Mouse (Mus musculus): ENCODE measurements at regions not wholly inside any gene's neighbourhood (a gene's known extent, or its start where the extent isn't known, plus 50 kb on each side); places are given as distances from the start of the nearest gene placed in this dataset. TPM values are rescaled to one million over a fixed set of nuclear protein-coding genes. Genes with fewer than 3 reads are reported as not detected.

GRCm38 (mm10) chr10:37206986-37207385, 68.3 kb upstream of the Marcks start:
- no peaks in the 10 kb centered on the region for H3K9me3 ChIP-seq
- WGBS: 89% methylated on average over 1 of the region's 1 CpGs

DNA sequence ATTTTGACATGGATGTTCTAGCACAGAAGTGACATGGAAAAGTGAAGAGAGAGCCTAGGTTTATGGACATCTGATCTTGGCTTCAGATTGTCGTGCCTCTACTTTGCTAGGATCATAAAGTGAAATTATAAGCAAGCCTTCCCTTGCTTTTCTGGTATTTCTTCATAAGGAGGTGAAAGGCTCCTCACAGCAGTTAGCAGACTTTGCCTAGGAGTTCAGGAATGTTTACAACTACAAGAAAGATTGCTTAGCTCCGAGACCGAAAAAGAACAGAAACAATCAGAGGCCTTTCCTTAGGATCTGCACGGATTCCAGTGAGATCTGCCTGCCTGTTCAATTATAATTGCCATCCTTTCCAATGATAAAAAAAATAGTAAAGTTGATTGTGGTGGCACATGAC, 67.8 kb upstream of the Marcks start:
- H3K36me3 ChIP-seq: no peaks in the 10 kb centered on the region
- no peak for ATAC-seq (ENCODE audit: low FRiP score, low read depth)
- no peaks in the 10 kb centered on the region for H3K9me3 ChIP-seq
- no peak overlapping the region for H3K4me3 ChIP-seq
- H3K27ac ChIP-seq (replicated peaks): no peak overlapping the region
- 79% methylated on average over 4 of the region's 4 CpGs for WGBS
- no peak overlapping the region for H3K9ac ChIP-seq
- no peaks in the 10 kb centered on the region for H3K27me3 ChIP-seq
- H3K4me1 ChIP-seq (replicated peaks): no peaks in the 10 kb centered on the region
- no peak overlapping the region for H3K4me2 ChIP-seq

More at GRCm38 (mm10) chr10:37206986-37207385, 68.3 kb upstream of the Marcks start:
- H3K4me2 ChIP-seq: no peak overlapping the region
- no peak overlapping the region for H3K4me3 ChIP-seq
- H3K9ac ChIP-seq: no peak overlapping the region
- no peak overlapping the region for H3K27ac ChIP-seq (replicated peaks)
- H3K36me3 ChIP-seq: no peaks in the 10 kb centered on the region
- H3K4me1 ChIP-seq (replicated peaks): no peaks in the 10 kb centered on the region
- no peaks in the 10 kb centered on the region for H3K27me3 ChIP-seq
- no peak for ATAC-seq (ENCODE audit: low FRiP score, low read depth)

GRCm38 (mm10) chr10:37203709-37204108, 65.0 kb upstream of the Marcks start:
- Histone ChIP-seq H3K4me2 (no peak overlapping the region), H3K27ac (replicated peaks) (no peak overlapping the region), H3K4me1 (replicated peaks) (no peaks in the 10 kb centered on the region), H3K9me3 (no peaks in the 10 kb centered on the region), H3K4me3 (no peak overlapping the region), H3K27me3 (no peaks in the 10 kb centered on the region), H3K9ac (no peak overlapping the region), H3K36me3 (no peaks in the 10 kb centered on the region)
- WGBS: 95% methylated on average over 1 of the region's 1 CpGs
- ATAC-seq (ENCODE audit: low FRiP score, low read depth): no peak

DNA sequence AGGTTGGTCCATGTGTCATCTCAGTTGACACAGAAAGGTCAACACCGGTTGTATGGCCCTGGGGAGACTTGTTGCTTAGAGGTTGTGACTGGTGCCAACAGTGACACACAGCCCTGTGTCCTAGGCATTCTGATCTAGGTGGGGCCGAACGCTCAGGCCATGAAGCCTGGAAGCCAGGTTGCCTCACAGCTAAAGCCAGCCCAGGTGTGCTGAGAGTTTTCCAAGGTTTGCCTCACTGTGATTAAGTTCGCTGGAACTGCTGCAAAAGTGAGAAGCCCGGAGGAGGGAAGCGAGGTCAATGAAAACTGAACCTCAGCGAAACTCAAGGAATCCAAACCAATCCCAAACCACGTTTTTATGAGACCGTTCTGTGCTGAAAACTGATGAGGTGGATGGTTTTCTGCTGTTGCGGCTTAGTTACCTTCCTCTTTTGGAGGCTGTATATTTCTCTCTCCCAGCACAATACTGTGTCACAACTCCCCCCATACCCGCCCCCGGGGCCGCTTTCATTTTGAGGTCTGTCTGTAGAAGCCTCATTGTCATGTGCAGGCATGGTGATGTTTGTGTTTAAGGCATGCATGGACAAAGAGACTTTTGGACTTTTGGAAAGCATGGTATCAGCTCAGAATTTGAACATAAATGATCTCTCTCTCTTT, 56.2 kb upstream of the Marcks start:
- no peak for ATAC-seq (ENCODE audit: low FRiP score, low read depth)
- Histone ChIP-seq H3K4me3 (no peak overlapping the region), H3K4me1 (replicated peaks) (no peaks in the 10 kb centered on the region), H3K9me3 (no peaks in the 10 kb centered on the region), H3K4me2 (no peak overlapping the region), H3K27me3 (no peaks in the 10 kb centered on the region), H3K9ac (no peak overlapping the region), H3K36me3 (no peaks in the 10 kb centered on the region), H3K27ac (replicated peaks) (no peak overlapping the region)
- 94% methylated on average over 13 of the region's 13 CpGs for WGBS

DNA sequence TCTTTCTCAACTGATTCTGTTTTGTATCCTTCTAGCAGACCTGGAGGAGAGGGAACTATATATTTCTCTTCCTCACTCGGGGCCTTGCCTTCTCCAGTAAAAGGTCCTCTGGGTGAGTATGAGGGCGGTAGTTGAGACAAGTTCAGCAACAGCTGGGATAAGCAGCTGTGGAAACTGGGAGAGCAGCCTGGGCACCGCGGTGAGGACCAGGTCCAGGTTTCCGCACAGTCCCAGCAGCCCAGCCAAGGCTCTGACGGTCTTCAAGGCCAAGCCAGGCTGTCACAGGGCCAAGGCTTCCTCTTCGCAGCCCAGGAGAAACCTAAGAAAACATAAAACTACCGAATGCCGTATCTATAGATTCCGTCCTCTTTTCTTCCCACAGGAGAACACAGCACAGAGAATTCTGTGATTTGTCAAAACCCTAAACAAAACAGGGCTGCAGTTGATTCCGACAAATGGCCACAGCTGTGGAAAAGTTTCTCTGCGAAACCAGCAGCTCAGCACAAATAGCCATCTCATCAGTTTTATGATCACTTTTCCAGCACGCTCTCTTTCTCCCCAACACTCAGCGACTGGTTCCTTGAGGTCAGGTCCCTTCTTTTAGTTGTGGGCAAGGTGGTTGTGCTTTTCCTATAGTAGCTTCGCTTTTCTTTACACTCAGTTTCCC, 55.5 kb upstream of the Marcks start:
- Histone ChIP-seq H3K4me2 (no peak overlapping the region), H3K27ac (replicated peaks) (no peak overlapping the region), H3K9ac (no peak overlapping the region), H3K4me3 (no peak overlapping the region), H3K9me3 (no peaks in the 10 kb centered on the region), H3K27me3 (no peaks in the 10 kb centered on the region), H3K4me1 (replicated peaks) (no peaks in the 10 kb centered on the region), H3K36me3 (no peaks in the 10 kb centered on the region)
- no peak for ATAC-seq (ENCODE audit: low FRiP score, low read depth)
- 84% methylated on average over 15 of the region's 15 CpGs for WGBS

DNA sequence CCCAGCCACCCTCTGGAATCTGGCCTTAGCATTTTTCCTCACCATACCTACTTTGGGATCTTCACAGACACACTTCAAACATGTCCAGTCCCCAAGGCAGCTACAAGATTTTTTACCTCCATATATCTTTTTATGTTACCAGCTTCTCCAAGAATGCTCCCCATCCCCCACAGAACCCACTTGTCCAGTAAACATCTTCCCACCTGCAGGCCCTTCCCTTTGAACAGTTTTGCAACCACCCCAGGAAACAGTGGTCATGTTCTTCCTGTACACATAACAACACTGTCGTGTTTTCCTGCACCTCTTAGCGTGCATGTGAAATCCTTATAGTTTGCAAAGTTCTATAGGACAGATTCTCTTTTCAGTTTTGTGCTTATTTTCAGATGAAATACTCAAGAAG, 53.9 kb upstream of the Marcks start:
- ATAC-seq (ENCODE audit: low FRiP score, low read depth): no peak
- Histone ChIP-seq H3K36me3 (no peaks in the 10 kb centered on the region), H3K9me3 (no peaks in the 10 kb centered on the region), H3K4me1 (replicated peaks) (no peaks in the 10 kb centered on the region), H3K27me3 (no peaks in the 10 kb centered on the region), H3K4me3 (no peak overlapping the region), H3K27ac (replicated peaks) (no peak overlapping the region), H3K9ac (no peak overlapping the region), H3K4me2 (no peak overlapping the region)
- 91% methylated on average over 2 of the region's 2 CpGs for WGBS

DNA sequence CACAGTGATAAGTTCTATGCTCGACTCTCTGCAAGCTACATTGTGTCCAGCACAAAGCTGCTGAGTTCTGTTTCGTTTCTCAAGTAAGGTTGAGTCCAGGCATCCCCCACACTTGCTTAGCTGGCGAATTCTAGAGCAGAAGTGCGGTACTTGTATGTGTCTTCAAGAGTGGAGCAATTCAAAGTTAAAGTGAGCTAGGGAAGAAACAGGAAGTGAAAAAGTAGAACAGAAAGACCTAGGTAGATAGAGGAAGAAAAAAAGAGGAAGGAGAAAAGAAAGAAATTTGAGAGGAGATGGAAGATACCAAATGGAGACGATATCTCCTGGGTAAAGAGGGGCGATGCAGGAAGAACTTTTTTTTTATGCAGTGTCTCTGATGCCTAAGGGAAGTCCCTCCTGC, 51.4 kb upstream of the Marcks start:
- no peaks in the 10 kb centered on the region for H3K4me1 ChIP-seq (replicated peaks)
- H3K27ac ChIP-seq (replicated peaks): no peak overlapping the region
- H3K36me3 ChIP-seq: no peaks in the 10 kb centered on the region
- H3K4me3 ChIP-seq: no peak overlapping the region
- H3K27me3 ChIP-seq: no peaks in the 10 kb centered on the region
- no peaks in the 10 kb centered on the region for H3K9me3 ChIP-seq
- 90% methylated on average over 6 of the region's 6 CpGs for WGBS
- H3K9ac ChIP-seq: no peak overlapping the region
- ATAC-seq (ENCODE audit: low FRiP score, low read depth): no peak
- no peak overlapping the region for H3K4me2 ChIP-seq

Small RNA genes lying in the stretch of these regions (microRNA-seq; reads per million reads assigned to microRNA genes)
- gene Gm24710: not detected
